ENCODE assay signal across 8 mouse cellular contexts in genomic region chr11:60776107-60776828, GRCm38 (mm10). TPM values are rescaled to one million over a fixed set of nuclear protein-coding genes. Genes with fewer than 3 reads are reported as not detected.
DNase-seq lines count a peak whose midpoint lies in the region; ATAC-seq and TF ChIP-seq lines count a peak whose summit lies in the region.

No protein-coding gene starts in this region.

- H3K27me3 ChIP-seq in heart, embryonic 12.5 days (replicated peaks): no peaks in the 10 kb centered on the region
- no peaks in the 10 kb centered on the region for H3K27me3 ChIP-seq in forebrain, postnatal 0 days (ENCODE audit: insufficient read depth, low read length)

- 3% methylated on average over 17 of the region's 17 CpGs for WGBS in heart, embryonic 12.5 days
- WGBS in forebrain, postnatal 0 days: 5% methylated on average over 17 of the region's 17 CpGs
- 5% methylated on average over 16 of the region's 17 CpGs for WGBS in macrophage (ENCODE audit: missing documents)

- peak overlapping the region; percentile 79 for H3K27ac ChIP-seq in heart, embryonic 12.5 days (ENCODE audit: poor library complexity, severe bottlenecking)
- H3K27ac ChIP-seq in ES-E14 (ENCODE audit: insufficient read depth, low read depth, low read length, poor library complexity, severe bottlenecking): no peak overlapping the region; the same call in 1 of the 2 replicates
- peak overlapping the region; percentile 83; the same call in 1 of the 2 replicates for H3K27ac ChIP-seq in forebrain, postnatal 0 days (ENCODE audit: low read depth, low read length)
- H3K27ac ChIP-seq in macrophage: peak overlapping the region; percentile 99

- DNase-seq in heart, postnatal 4 days: no peak
- DNase-seq in ES-E14 (ENCODE audit: low read depth, low spot score): no peak
- DNase-seq in forebrain, postnatal 0 days: no peak
- DNase-seq in layer of hippocampus, postnatal 36 days: no peak
- DNase-seq in cerebellum, adult 11-12 months: no peak

- ATAC-seq in heart, embryonic 12.5 days (ENCODE audit: insufficient number of reproducible peaks, low FRiP score): no peak
- ATAC-seq in forebrain, postnatal 0 days: no peak
- ATAC-seq in CD4-positive, CD25-positive, alpha-beta regulatory T cell, adult 4 months: no peak

- H3K36me3 ChIP-seq in heart, embryonic 12.5 days: peaks cover 27% of the 10 kb centered on the region
- peaks cover 21% of the 10 kb centered on the region for H3K36me3 ChIP-seq in ES-E14 (ENCODE audit: control insufficient read depth, insufficient read depth, low read length, poor library complexity, severe bottlenecking)
- H3K36me3 ChIP-seq in forebrain, postnatal 0 days (ENCODE audit: insufficient read depth): 0 out of 2 replicates have a peak, but pooled peaks cover 3% of the 10 kb centered on the region
- peaks cover 20% of the 10 kb centered on the region; the same call in 1 of the 2 replicates for H3K36me3 ChIP-seq in macrophage (ENCODE audit: inconsistent target)

- H3K79me2 ChIP-seq in macrophage (ENCODE audit: inconsistent target): peaks cover 87% of the 10 kb centered on the region

- H3K4me1 ChIP-seq in heart, embryonic 12.5 days (replicated peaks): peaks cover 50% of the 10 kb centered on the region
- peaks cover 5 to 8% of the 10 kb centered on the region in 2 experiments; a peak in 3 of 4 replicates for H3K4me1 ChIP-seq in ES-E14 (ENCODE audit: control insufficient read depth in 2 of 2, insufficient read depth in 2 of 2, low read length in 2 of 2, poor library complexity in 1 of 2)
- H3K4me1 ChIP-seq in forebrain, postnatal 0 days (ENCODE audit: insufficient read depth): peaks cover 37% of the 10 kb centered on the region

- no peak for TF ChIP-seq CTCF in forebrain, postnatal 0 days (IDR thresholded peaks at IDR 0.05; ENCODE audit: low read depth)

- H3K4me3 ChIP-seq in heart, embryonic 12.5 days: peak overlapping the region; percentile 86
- H3K4me3 ChIP-seq in ES-E14 (ENCODE audit: insufficient read depth in 1 of 2, low read depth in 1 of 2, low read length in 2 of 2, poor library complexity in 1 of 2, severe bottlenecking in 1 of 2) (peak overlapping the region; percentile 89 to 94), macrophage (ENCODE audit: inconsistent target) (peak overlapping the region; percentile 96)
- H3K4me3 ChIP-seq in forebrain, postnatal 0 days (ENCODE audit: low read depth, low read length): peak overlapping the region; percentile 92

- in situ Hi-C loops in ES-E14 (cut with MboI; ENCODE audit: low sequenced_read_pairs in 2 of 2, unreplicated experiment in 2 of 2): no loop called here

- peak overlapping the region; percentile 83 for H3K9ac ChIP-seq in heart, embryonic 12.5 days
- H3K9ac ChIP-seq in ES-E14 (ENCODE audit: insufficient read depth, low read depth, low read length, poor library complexity, severe bottlenecking): peak overlapping the region; percentile 94
- peak overlapping the region; percentile 77 for H3K9ac ChIP-seq in forebrain, postnatal 0 days

- H3K9me3 ChIP-seq in heart, embryonic 12.5 days (replicated peaks): no peaks in the 10 kb centered on the region
- H3K9me3 ChIP-seq in ES-E14 (ENCODE audit: control insufficient read depth, insufficient read depth, low read depth, low read length): no peaks in the 10 kb centered on the region
- no peaks in the 10 kb centered on the region for H3K9me3 ChIP-seq in forebrain, postnatal 0 days (ENCODE audit: low read length)

- peak overlapping the region; percentile 85 for H3K4me2 ChIP-seq in heart, embryonic 12.5 days
- H3K4me2 ChIP-seq in forebrain, postnatal 0 days (ENCODE audit: low read depth): peak overlapping the region; percentile 83

TF ChIP-seq in ES-E14, 5 proteins besides CTCF, POLR2A, EP300 and RAD21:
- TF ChIP-seq CHD2 (IDR thresholded peaks at IDR 0.05; ENCODE audit: low read depth, low read length): no peak

RNA-seq across cellular contexts. Expression of gene Top3a, which starts 0.9 kb away (rescaled TPM):
- 13.5 and 15.1 TPM in 2 replicates for polyA plus RNA-seq in heart, embryonic 12.5 days (2016; fragmentation: Nextera tagmentation; extraction: Ambion mirVana)
- 1 to 10 TPM; 7.7 to 8.0 TPM for total RNA-seq in heart, postnatal 4 days (2021)
- 19.7 and 20.0 TPM in 2 replicates for total RNA-seq in ES-E14 (2012; rRNA removed)
- total RNA-seq in forebrain, postnatal 0 days (2014; rRNA removed): 9.2 and 11.5 TPM in 2 replicates
- 2.8 and 3.9 TPM in 2 replicates for polyA plus RNA-seq in forebrain, postnatal 0 days (2015; fragmentation: Nextera tagmentation; extraction: Ambion mirVana)
- total RNA-seq in macrophage (2018; cell fraction: chromatin; rRNA removed): 10 to 100 TPM; 13.4 to 79.6 (median 48.4) TPM
- total RNA-seq in macrophage (2018; cell fraction: cytosol; rRNA removed): 10 to 100 TPM in 19 of 26 experiments, 1 to 10 TPM in 7; 4.3 to 15.9 (median 11.8) TPM
- total RNA-seq in macrophage (2018; cell fraction: nucleus; rRNA removed): 10 to 100 TPM in 25 of 26 experiments, 1 to 10 TPM in 1; 7.2 to 43.0 (median 31.6) TPM
- 8.7 to 12.0 TPM (median 11.4 TPM) in 3 replicates for polyA plus RNA-seq in macrophage (2018)
- total RNA-seq in layer of hippocampus, postnatal 36 days (2021): 1 to 10 TPM; 5.1 to 5.3 TPM
- 10 to 100 TPM; 13.8 to 25.0 TPM for polyA plus RNA-seq in CD4-positive, CD25-positive, alpha-beta regulatory T cell, adult 4 months (2017; shearing (Covaris generic))

RNA-seq across cellular contexts. Expression of gene Smcr8, which starts 1.1 kb away (rescaled TPM):
- polyA plus RNA-seq in heart, embryonic 12.5 days (2016; fragmentation: Nextera tagmentation; extraction: Ambion mirVana): 6.4 and 7.1 TPM in 2 replicates
- 10 to 100 TPM; 15.8 to 16.2 TPM for total RNA-seq in heart, postnatal 4 days (2021)
- 23.1 and 27.4 TPM in 2 replicates for total RNA-seq in ES-E14 (2012; rRNA removed)
- total RNA-seq in forebrain, postnatal 0 days (2014; rRNA removed): 11.4 and 15.4 TPM in 2 replicates
- 2.6 and 3.2 TPM in 2 replicates for polyA plus RNA-seq in forebrain, postnatal 0 days (2015; fragmentation: Nextera tagmentation; extraction: Ambion mirVana)
- total RNA-seq in macrophage (2018; cell fraction: chromatin; rRNA removed): 100 to 1,000 TPM in 22 of 26 experiments, 10 to 100 TPM in 4; 68.9 to 172 (median 129) TPM
- total RNA-seq in macrophage (2018; cell fraction: cytosol; rRNA removed): 10 to 100 TPM; 47.7 to 85.9 (median 63.1) TPM
- total RNA-seq in macrophage (2018; cell fraction: nucleus; rRNA removed): 100 to 1,000 TPM in 24 of 26 experiments, 10 to 100 TPM in 2; 91.5 to 200 (median 155) TPM
- 33.1 to 38.1 TPM (median 34.4 TPM) in 3 replicates for polyA plus RNA-seq in macrophage (2018)
- total RNA-seq in layer of hippocampus, postnatal 36 days (2021): 10 to 100 TPM; 31.4 to 35.3 TPM
- 1 to 10 TPM; 5.7 to 6.6 TPM for polyA plus RNA-seq in CD4-positive, CD25-positive, alpha-beta regulatory T cell, adult 4 months (2017; shearing (Covaris generic))

RNA-seq across cellular contexts. Expression of gene Shmt1, which starts 35.2 kb away (rescaled TPM):
- 34.5 and 38.6 TPM in 2 replicates for polyA plus RNA-seq in heart, embryonic 12.5 days (2016; fragmentation: Nextera tagmentation; extraction: Ambion mirVana)
- total RNA-seq in heart, postnatal 4 days (2021): 10 to 100 TPM; 24.7 to 26.8 TPM
- total RNA-seq in ES-E14 (2012; rRNA removed): 103 and 115 TPM in 2 replicates
- 6.0 and 6.4 TPM in 2 replicates for total RNA-seq in forebrain, postnatal 0 days (2014; rRNA removed)
- polyA plus RNA-seq in forebrain, postnatal 0 days (2015; fragmentation: Nextera tagmentation; extraction: Ambion mirVana): 7.5 and 7.7 TPM in 2 replicates
- total RNA-seq in macrophage (2018; cell fraction: chromatin; rRNA removed): 1 to 10 TPM in 23 of 26 experiments, under 1 TPM in 2, not detected in 1; 0.62 to 7.6 (median 4.6) TPM
- total RNA-seq in macrophage (2018; cell fraction: cytosol; rRNA removed): 1 to 10 TPM in 23 of 26 experiments, under 1 TPM in 3; 0.68 to 3.3 (median 1.6) TPM
- total RNA-seq in macrophage (2018; cell fraction: nucleus; rRNA removed): 1 to 10 TPM in 20 of 26 experiments, under 1 TPM in 6; 0.63 to 9.0 (median 1.9) TPM
- polyA plus RNA-seq in macrophage (2018): 1.6 to 3.9 TPM (median 2.6 TPM) in 3 replicates
- total RNA-seq in layer of hippocampus, postnatal 36 days (2021): 1 to 10 TPM; 5.3 to 6.6 TPM
- polyA plus RNA-seq in CD4-positive, CD25-positive, alpha-beta regulatory T cell, adult 4 months (2017; shearing (Covaris generic)): 10 to 100 TPM; 18.6 to 33.7 TPM

RNA-seq across cellular contexts. Expression of gene Mief2, which starts 48.1 kb away (rescaled TPM):
- 18.5 and 20.8 TPM in 2 replicates for polyA plus RNA-seq in heart, embryonic 12.5 days (2016; fragmentation: Nextera tagmentation; extraction: Ambion mirVana)
- 10 to 100 TPM; 20.7 to 24.8 TPM for total RNA-seq in heart, postnatal 4 days (2021)
- total RNA-seq in ES-E14 (2012; rRNA removed): 24.8 and 39.2 TPM in 2 replicates
- 35.7 and 40.4 TPM in 2 replicates for total RNA-seq in forebrain, postnatal 0 days (2014; rRNA removed)
- polyA plus RNA-seq in forebrain, postnatal 0 days (2015; fragmentation: Nextera tagmentation; extraction: Ambion mirVana): 25.4 and 26.5 TPM in 2 replicates
- total RNA-seq in macrophage (2018; cell fraction: chromatin; rRNA removed): 10 to 100 TPM in 18 of 26 experiments, 1 to 10 TPM in 8; 5.7 to 33.1 (median 17.5) TPM
- total RNA-seq in macrophage (2018; cell fraction: cytosol; rRNA removed): 10 to 100 TPM in 5 of 26 experiments, 1 to 10 TPM in 21; 1.9 to 13.3 (median 7.4) TPM
- total RNA-seq in macrophage (2018; cell fraction: nucleus; rRNA removed): 10 to 100 TPM in 21 of 26 experiments, 1 to 10 TPM in 5; 5.4 to 42.0 (median 19.8) TPM
- 5.2 to 12.7 TPM (median 9.1 TPM) in 3 replicates for polyA plus RNA-seq in macrophage (2018)
- total RNA-seq in layer of hippocampus, postnatal 36 days (2021): 10 to 100 TPM; 23.6 to 24.4 TPM
- polyA plus RNA-seq in CD4-positive, CD25-positive, alpha-beta regulatory T cell, adult 4 months (2017; shearing (Covaris generic)): 10 to 100 TPM in 1 of 2 experiments, 1 to 10 TPM in 1; 9.1 to 12.2 TPM

RNA-seq across cellular contexts. Expression of gene Flii, which starts 49.2 kb away (rescaled TPM):
- 87.6 and 91.6 TPM in 2 replicates for polyA plus RNA-seq in heart, embryonic 12.5 days (2016; fragmentation: Nextera tagmentation; extraction: Ambion mirVana)
- total RNA-seq in heart, postnatal 4 days (2021): 100 to 1,000 TPM; 104 to 107 TPM
- 53.3 and 55.3 TPM in 2 replicates for total RNA-seq in ES-E14 (2012; rRNA removed)
- 80.7 and 104 TPM in 2 replicates for total RNA-seq in forebrain, postnatal 0 days (2014; rRNA removed)
- 31.7 and 37.4 TPM in 2 replicates for polyA plus RNA-seq in forebrain, postnatal 0 days (2015; fragmentation: Nextera tagmentation; extraction: Ambion mirVana)
- 100 to 1,000 TPM; 115 to 421 (median 198) TPM for total RNA-seq in macrophage (2018; cell fraction: chromatin; rRNA removed)
- 100 to 1,000 TPM; 116 to 164 (median 145) TPM for total RNA-seq in macrophage (2018; cell fraction: cytosol; rRNA removed)
- total RNA-seq in macrophage (2018; cell fraction: nucleus; rRNA removed): 100 to 1,000 TPM; 123 to 370 (median 163) TPM
- polyA plus RNA-seq in macrophage (2018): 123 to 157 TPM (median 153 TPM) in 3 replicates
- total RNA-seq in layer of hippocampus, postnatal 36 days (2021): 10 to 100 TPM; 58.4 to 60.6 TPM
- polyA plus RNA-seq in CD4-positive, CD25-positive, alpha-beta regulatory T cell, adult 4 months (2017; shearing (Covaris generic)): 100 to 1,000 TPM in 1 of 2 experiments, 10 to 100 TPM in 1; 67.8 to 101 TPM
